Mouse (Mus musculus): ENCODE data around the gene Gmpr2.

- no peak for TF ChIP-seq CTCF (IDR thresholded peaks at IDR 0.05; ENCODE audit: extremely low read depth, insufficient read depth, insufficient read length, insufficient replicate concordance)
- no peak for TF ChIP-seq POLR2A (IDR thresholded peaks at IDR 0.05; ENCODE audit: low read depth, low read length)
These were observed 282 bp upstream of the Gmpr2 start for GRCm38 (mm10) chr14:55671486-55671832.

Data from spleen, adult 2 months (tissue).